Mouse (Mus musculus): ENCODE data around the gene Ak1. TPM values are rescaled to one million over a fixed set of nuclear protein-coding genes. Genes with fewer than 3 reads are reported as not detected.

Gene Ak1
- polyA plus RNA-seq, 1 experiment, result 11.0 TPM

GRCm38 (mm10) chr2:32634277-32635105 is 12.9 kb downstream of the Ak1 start:
- Histone ChIP-seq H3K36me3 (replicated peaks; ENCODE audit: low read length) (peaks cover 42% of the 10 kb centered on the region), H3K9me3 (no peaks in the 10 kb centered on the region), H3K27me3 (replicated peaks) (peaks cover 2% of the 10 kb centered on the region), H3K4me1 (peaks cover 92% of the 10 kb centered on the region), H3K4me3 (replicated peaks) (no peak overlapping the region)
- TF ChIP-seq GATA1 (IDR thresholded peaks at IDR 0.05; ENCODE audit: borderline replicate concordance, low read length) (no peak), FLI1 (IDR thresholded peaks at IDR 0.05; ENCODE audit: low read length) (no peak)

- no peaks in the 10 kb centered on the region for H3K27me3 ChIP-seq (replicated peaks)
- TF ChIP-seq FLI1 (IDR thresholded peaks at IDR 0.05; ENCODE audit: low read length) (no peak), GATA1 (IDR thresholded peaks at IDR 0.05; ENCODE audit: borderline replicate concordance, low read length) (no peak)
- H3K4me3 ChIP-seq (replicated peaks), result no peak overlapping the region
- H3K4me1 ChIP-seq, result peaks cover 87% of the 10 kb centered on the region
- no peaks in the 10 kb centered on the region for H3K9me3 ChIP-seq
- peaks cover 31% of the 10 kb centered on the region for H3K36me3 ChIP-seq (replicated peaks; ENCODE audit: low read length)
Observed at GRCm38 (mm10) chr2:32636617-32637016, 15.1 kb downstream of the Ak1 start.

DNA sequence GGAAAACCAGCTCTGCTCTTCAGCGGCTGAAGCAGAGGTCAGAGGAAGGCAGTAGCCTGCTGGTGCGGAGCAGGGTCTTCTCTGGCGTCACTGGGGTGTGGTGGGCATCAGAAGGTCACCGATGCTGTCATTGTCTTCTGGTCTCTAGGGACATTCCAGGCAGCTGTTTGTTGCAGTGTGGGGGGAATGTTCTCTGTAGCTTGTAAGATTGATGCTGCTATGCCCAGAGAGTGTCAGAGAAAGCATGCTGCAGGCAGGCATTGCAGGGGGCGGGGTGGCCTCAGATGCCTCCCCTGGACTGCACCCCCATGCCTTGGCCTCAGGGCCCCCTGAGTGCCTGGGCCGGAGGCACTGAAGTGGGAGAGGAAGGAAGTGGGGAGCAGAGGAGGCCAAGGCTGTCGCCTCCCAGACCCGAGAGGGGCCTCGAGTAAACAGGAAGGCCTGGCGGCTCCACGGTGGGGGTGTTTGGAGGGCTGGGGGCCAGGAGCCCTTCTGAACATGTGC is 16.3 kb downstream of the Ak1 start:
- Histone ChIP-seq H3K27me3 (replicated peaks) (no peaks in the 10 kb centered on the region), H3K36me3 (replicated peaks; ENCODE audit: low read length) (peaks cover 22% of the 10 kb centered on the region), H3K9me3 (no peaks in the 10 kb centered on the region), H3K4me3 (replicated peaks) (peak overlapping the region; percentile 85), H3K4me1 (peaks cover 87% of the 10 kb centered on the region)
- TF ChIP-seq FLI1 (IDR thresholded peaks at IDR 0.05; ENCODE audit: low read length) (no peak), GATA1 (IDR thresholded peaks at IDR 0.05; ENCODE audit: borderline replicate concordance, low read length) (no peak)

- H3K27me3 ChIP-seq (replicated peaks), result no peaks in the 10 kb centered on the region
- no peak overlapping the region for H3K4me3 ChIP-seq (replicated peaks)
- peaks cover 6% of the 10 kb centered on the region for H3K36me3 ChIP-seq (replicated peaks; ENCODE audit: low read length)
- H3K9me3 ChIP-seq, result no peaks in the 10 kb centered on the region
- peaks cover 87% of the 10 kb centered on the region for H3K4me1 ChIP-seq
- TF ChIP-seq FLI1 (IDR thresholded peaks at IDR 0.05; ENCODE audit: low read length) (no peak), GATA1 (IDR thresholded peaks at IDR 0.05; ENCODE audit: borderline replicate concordance, low read length) (no peak)
Observed at GRCm38 (mm10) chr2:32639632-32640031, 18.1 kb downstream of the Ak1 start.

- Histone ChIP-seq H3K36me3 (replicated peaks; ENCODE audit: low read length) (no peaks in the 10 kb centered on the region), H3K4me1 (peaks cover 91% of the 10 kb centered on the region), H3K9me3 (no peaks in the 10 kb centered on the region), H3K4me3 (replicated peaks) (peak overlapping the region; percentile 53), H3K27me3 (replicated peaks) (no peaks in the 10 kb centered on the region)
- TF ChIP-seq GATA1 (IDR thresholded peaks at IDR 0.05; ENCODE audit: borderline replicate concordance, low read length) (no peak), FLI1 (IDR thresholded peaks at IDR 0.05; ENCODE audit: low read length) (no peak)
Observed at GRCm38 (mm10) chr2:32640550-32641051, 19.0 kb downstream of the Ak1 start.

DNA sequence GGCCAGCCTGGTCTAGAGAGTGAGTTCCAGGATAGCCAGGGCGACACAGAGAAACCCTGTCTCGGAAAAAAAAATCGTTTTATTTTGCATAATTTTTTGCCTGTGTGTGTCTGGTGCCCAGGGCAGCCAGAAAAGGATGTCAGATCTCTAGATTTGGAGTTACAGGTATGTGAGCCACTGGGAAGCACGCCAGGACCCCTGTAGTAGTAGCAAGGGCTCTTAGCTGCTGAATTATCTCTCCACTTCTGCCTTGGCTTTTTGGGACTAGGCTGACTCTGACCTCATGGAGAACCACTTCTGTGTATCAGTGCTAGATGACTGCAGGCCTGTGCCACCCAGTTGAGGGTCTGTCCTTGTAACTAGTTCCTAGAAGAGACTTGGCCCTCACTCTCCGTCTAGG is 20.3 kb downstream of the Ak1 start:
- H3K9me3 ChIP-seq, result no peaks in the 10 kb centered on the region
- no peaks in the 10 kb centered on the region for H3K36me3 ChIP-seq (replicated peaks; ENCODE audit: low read length)
- TF ChIP-seq FLI1 (IDR thresholded peaks at IDR 0.05; ENCODE audit: low read length), result no peak
- TF ChIP-seq GATA1 (IDR thresholded peaks at IDR 0.05; ENCODE audit: borderline replicate concordance, low read length), result no peak
- no peaks in the 10 kb centered on the region for H3K27me3 ChIP-seq (replicated peaks)
- H3K4me1 ChIP-seq, result peaks cover 94% of the 10 kb centered on the region
- H3K4me3 ChIP-seq (replicated peaks), result no peak overlapping the region

DNA sequence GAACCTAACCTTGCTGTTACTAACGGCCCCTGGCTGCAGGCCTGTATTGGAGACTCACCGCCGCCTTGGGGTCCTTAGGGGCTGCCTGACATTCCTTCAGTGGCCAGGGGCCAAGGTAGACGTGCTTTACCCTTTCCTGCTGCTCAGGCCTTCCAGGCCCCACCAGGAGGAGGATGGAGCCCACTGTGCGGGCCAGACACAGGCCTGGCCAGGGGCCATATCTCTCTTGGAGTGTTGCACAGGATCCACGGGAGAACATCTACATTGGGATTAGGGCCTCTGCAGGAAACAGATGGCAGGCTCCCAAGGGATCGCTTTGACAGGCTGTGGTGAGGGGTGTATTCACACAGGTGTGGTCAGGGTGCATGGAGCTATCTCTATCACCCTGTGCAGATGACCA is 21.3 kb downstream of the Ak1 start:
- H3K27me3 ChIP-seq (replicated peaks), result no peaks in the 10 kb centered on the region
- TF ChIP-seq FLI1 (IDR thresholded peaks at IDR 0.05; ENCODE audit: low read length) (no peak), GATA1 (IDR thresholded peaks at IDR 0.05; ENCODE audit: borderline replicate concordance, low read length) (no peak)
- peaks cover 94% of the 10 kb centered on the region for H3K4me1 ChIP-seq

GRCm38 (mm10) chr2:32644083-32644482 is 22.5 kb downstream of the Ak1 start:
- H3K36me3 ChIP-seq (replicated peaks; ENCODE audit: low read length), result peaks cover 10% of the 10 kb centered on the region
- no peaks in the 10 kb centered on the region for H3K9me3 ChIP-seq
- H3K27me3 ChIP-seq (replicated peaks), result no peaks in the 10 kb centered on the region
- H3K4me1 ChIP-seq, result peaks cover 96% of the 10 kb centered on the region
- H3K4me3 ChIP-seq (replicated peaks), result no peak overlapping the region
- TF ChIP-seq FLI1 (IDR thresholded peaks at IDR 0.05; ENCODE audit: low read length) (no peak), GATA1 (IDR thresholded peaks at IDR 0.05; ENCODE audit: borderline replicate concordance, low read length) (no peak)

More for the DNA sequence above, 21.3 kb downstream of the Ak1 start:
- Histone ChIP-seq H3K36me3 (replicated peaks; ENCODE audit: low read length) (no peaks in the 10 kb centered on the region), H3K9me3 (no peaks in the 10 kb centered on the region), H3K4me3 (replicated peaks) (no peak overlapping the region)

DNA sequence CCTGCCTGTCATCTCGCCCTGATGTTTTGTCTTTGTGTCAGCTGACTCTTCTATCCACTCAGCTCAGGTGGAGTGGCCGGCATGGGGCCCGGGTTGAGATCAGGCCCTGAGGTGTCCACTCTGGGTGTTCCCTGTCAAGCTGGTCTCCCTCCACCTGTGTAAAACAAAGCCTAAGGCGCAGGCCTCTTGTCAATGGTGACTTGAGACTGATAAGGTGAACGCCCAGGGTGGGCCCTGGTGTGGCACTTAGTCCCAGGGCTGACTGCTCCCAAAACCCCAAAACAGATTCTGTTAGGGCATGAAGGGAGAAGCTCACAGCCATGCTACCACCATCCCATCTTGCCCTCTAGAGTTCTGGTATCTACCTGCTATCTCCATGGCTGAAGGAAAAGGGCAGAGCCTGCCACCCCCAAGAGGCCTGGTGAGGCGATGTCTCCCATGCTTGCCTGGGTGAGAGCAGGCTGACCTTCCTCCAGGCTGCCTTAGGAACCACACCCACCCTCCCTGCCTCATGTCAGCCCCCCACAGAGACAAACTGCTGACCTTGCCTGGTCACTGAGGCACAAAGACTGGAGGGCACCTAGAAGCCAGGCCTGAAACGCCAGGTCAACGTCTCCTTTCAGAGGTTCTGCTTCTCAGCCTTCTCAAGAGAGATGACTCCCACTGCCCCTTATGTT is 23.4 kb downstream of the Ak1 start:
- H3K4me1 ChIP-seq, result peaks cover 92% of the 10 kb centered on the region
- no peak for TF ChIP-seq FLI1 (IDR thresholded peaks at IDR 0.05; ENCODE audit: low read length)
- TF ChIP-seq GATA1 (IDR thresholded peaks at IDR 0.05; ENCODE audit: borderline replicate concordance, low read length), result no peak
- H3K36me3 ChIP-seq (replicated peaks; ENCODE audit: low read length), result peaks cover 16% of the 10 kb centered on the region
- H3K9me3 ChIP-seq, result no peaks in the 10 kb centered on the region
- no peaks in the 10 kb centered on the region for H3K27me3 ChIP-seq (replicated peaks)
- peak overlapping the region; percentile 8 for H3K4me3 ChIP-seq (replicated peaks)

DNA sequence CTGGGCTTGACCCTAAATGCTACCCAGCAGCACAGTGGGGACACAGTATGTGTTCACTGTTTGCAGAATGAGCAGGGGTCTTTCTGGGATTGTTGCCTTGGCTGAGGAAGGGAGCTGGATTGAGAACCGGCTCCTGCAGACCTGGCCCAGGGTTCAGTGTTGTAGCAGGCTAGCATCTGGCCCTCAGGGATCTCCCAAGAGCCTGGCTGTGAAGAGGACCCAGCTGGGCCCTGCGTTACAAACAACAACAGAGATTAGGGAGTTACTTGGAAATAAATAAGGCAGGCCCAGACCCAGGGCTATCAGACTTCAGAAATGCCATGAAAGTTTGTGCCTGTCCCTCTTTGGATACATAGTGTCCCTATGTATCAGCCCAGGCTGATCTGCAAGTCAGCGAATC is 24.1 kb downstream of the Ak1 start:
- H3K4me1 ChIP-seq, result peaks cover 91% of the 10 kb centered on the region
- H3K27me3 ChIP-seq (replicated peaks), result no peaks in the 10 kb centered on the region
- peak overlapping the region; percentile 0 for H3K4me3 ChIP-seq (replicated peaks)
- peaks cover 24% of the 10 kb centered on the region for H3K36me3 ChIP-seq (replicated peaks; ENCODE audit: low read length)
- H3K9me3 ChIP-seq, result no peaks in the 10 kb centered on the region
- no peak for TF ChIP-seq GATA1 (IDR thresholded peaks at IDR 0.05; ENCODE audit: borderline replicate concordance, low read length)
